Mouse (Mus musculus) forebrain, postnatal 0 days (tissue): ENCODE results near the gene Cdc42. TPM values are rescaled to one million over a fixed set of nuclear protein-coding genes. Genes with fewer than 3 reads are reported as not detected.

Experiments used
- ATAC-seq: fragments of 200-750 bp; cut with Nextera tagmentation; 2 replicates; pipeline ENCODE4 v1.8.0; 2017; ENCODE audit warnings: mild to moderate bottlenecking, moderate library complexity
- DNase-seq: peaks from one replicate; pipeline ENCODE4 v3.0.0-alpha.2; 2015
- H3K27ac ChIP-seq: fragments of 300-500 bp; sonication (generic); 2 replicates; pipeline ENCODE4 v1.5.1; 2014; ENCODE audit warnings: low read depth, mild to moderate bottlenecking, antibody characterized with exemption, low read length, moderate library complexity, mixed read lengths
- H3K27me3 ChIP-seq: fragments of 300-500 bp; sonication (generic); 2 replicates; pipeline ENCODE4 v1.6.1; 2014; ENCODE audit warnings: mild to moderate bottlenecking, low read length, mixed read lengths; ENCODE audit not compliant: insufficient read depth
- H3K36me3 ChIP-seq: fragments of 300-500 bp; sonication (generic); 2 replicates; pipeline ENCODE4 v1.6.1; 2014; ENCODE audit warnings: mild to moderate bottlenecking, moderate library complexity; ENCODE audit not compliant: insufficient read depth
- H3K4me1 ChIP-seq: fragments of 300-500 bp; sonication (generic); 2 replicates; pipeline ENCODE4 v1.6.1; 2014; ENCODE audit warnings: antibody characterized with exemption; ENCODE audit not compliant: insufficient read depth
- H3K4me2 ChIP-seq: fragments of 300-500 bp; sonication (generic); 2 replicates; pipeline ENCODE4 v1.6.1; 2014; ENCODE audit warnings: low read depth, mild to moderate bottlenecking, moderate library complexity
- H3K4me3 ChIP-seq: fragments of 300-500 bp; sonication (generic); 2 replicates; pipeline ENCODE4 v1.5.1; 2014; ENCODE audit warnings: low read depth, low read length, mixed read lengths
- H3K9ac ChIP-seq: fragments of 300-500 bp; sonication (generic); 2 replicates; pipeline ENCODE4 v1.6.1; 2014; ENCODE audit warnings: mild to moderate bottlenecking
- H3K9me3 ChIP-seq: fragments of 300-500 bp; sonication (generic); 2 replicates; pipeline ENCODE4 v1.6.1; 2016; ENCODE audit warnings: low read length
- CTCF ChIP-seq: sonication (generic); IDR thresholded peaks from 2 replicates; pipeline ENCODE4 v1.5.1; 2016; ENCODE audit warnings: antibody characterized with exemption, control low read depth, low read depth
- WGBS: fragments of 180-500 bp; shearing (Covaris S2); extraction: QIAGEN DNeasy Blood & Tissue Kit; methylation state at CpG from one replicate; pipeline ENCODE4 v1.1.7; 2014; 5-methylcytosine and 5-hydroxymethylcytosine counted together
- polyA plus RNA-seq: library from polyadenylated mRNA; unstranded; fragments of >200 nt; fragmentation: Nextera tagmentation; extraction: Ambion mirVana; gene quantifications from 2 replicates; pipeline ENCODE4 v1.2.1, GENCODE M21; 2015
- total RNA-seq: library from RNA; depleted of rRNA; stranded (reverse); fragments of >200 nt; gene quantifications from 2 replicates; pipeline ENCODE4 v1.2.3, GENCODE M21; 2014

Gene Cdc42
- total and polyA plus RNA-seq, 2 experiments from 2014 or later = 699 to 1,221 TPM

DNA sequence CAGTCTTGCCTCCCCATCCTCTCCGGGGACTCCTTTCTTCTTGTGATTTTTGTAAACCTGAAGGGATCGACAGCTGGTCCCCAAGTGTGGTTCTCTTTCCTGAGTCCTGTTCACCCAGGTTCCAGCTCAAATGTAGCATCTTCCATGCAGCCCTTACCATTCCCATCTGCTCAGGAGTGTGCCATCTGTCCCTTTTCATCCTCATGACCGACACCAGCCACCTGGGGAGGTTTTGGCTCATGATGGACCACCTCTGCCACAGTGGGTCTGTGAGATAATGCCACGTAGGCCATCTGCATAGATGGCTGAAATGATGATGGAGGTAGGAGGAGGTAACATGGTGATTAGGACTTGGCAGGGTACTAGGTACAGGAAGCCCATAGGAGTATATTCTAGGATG lies 32.7 kb upstream of the Cdc42 start:
- TF ChIP-seq CTCF = no peak
- H3K36me3 ChIP-seq = no peaks in the 10 kb centered on the region
- no peaks in the 10 kb centered on the region for H3K9me3 ChIP-seq
- DNase-seq (no peak), ATAC-seq (no peak)
- no peak overlapping the region for H3K9ac ChIP-seq
- WGBS = 89% methylated on average over 4 of the region's 4 CpGs
- H3K27me3 ChIP-seq = no peaks in the 10 kb centered on the region
- H3K4me1 ChIP-seq = peaks cover 5% of the 10 kb centered on the region; the same call in 1 of the 2 replicates
- H3K4me2 ChIP-seq = no peak overlapping the region
- H3K27ac ChIP-seq = no peak overlapping the region
- H3K4me3 ChIP-seq = no peak overlapping the region

DNA sequence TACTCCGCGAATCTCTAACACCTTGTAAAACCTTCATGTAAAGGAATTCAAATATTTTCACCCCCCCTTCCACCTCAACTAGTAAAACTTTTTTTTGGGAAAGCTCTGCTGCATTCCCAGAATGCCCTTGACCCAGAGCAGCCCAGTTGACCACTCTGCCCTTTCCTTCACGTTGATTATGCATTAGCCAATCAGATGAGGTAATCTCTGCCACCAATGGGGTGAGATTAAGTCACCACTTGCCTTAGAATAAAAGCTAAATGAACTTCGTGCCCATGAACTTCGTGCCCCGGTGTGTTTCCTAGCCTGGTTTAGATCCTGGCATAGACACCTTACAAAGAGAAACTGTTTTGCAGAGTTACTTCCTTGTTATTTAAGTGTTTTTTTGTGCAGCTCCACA lies 31.5 kb upstream of the Cdc42 start:
- Histone ChIP-seq H3K9me3 (no peaks in the 10 kb centered on the region), H3K4me1 (peaks cover 5% of the 10 kb centered on the region; the same call in 1 of the 2 replicates), H3K4me3 (peak overlapping the region; percentile 70), H3K36me3 (no peaks in the 10 kb centered on the region), H3K27me3 (no peaks in the 10 kb centered on the region), H3K4me2 (peak overlapping the region; percentile 81), H3K9ac (peak overlapping the region; percentile 71), H3K27ac (peak overlapping the region; percentile 75; the same call in 1 of the 2 replicates)
- 40% methylated on average over 6 of the region's 6 CpGs for WGBS
- ATAC-seq (peak; percentile 23; the same call in 1 of the 2 replicates), DNase-seq (no peak)
- TF ChIP-seq CTCF = no peak

DNA sequence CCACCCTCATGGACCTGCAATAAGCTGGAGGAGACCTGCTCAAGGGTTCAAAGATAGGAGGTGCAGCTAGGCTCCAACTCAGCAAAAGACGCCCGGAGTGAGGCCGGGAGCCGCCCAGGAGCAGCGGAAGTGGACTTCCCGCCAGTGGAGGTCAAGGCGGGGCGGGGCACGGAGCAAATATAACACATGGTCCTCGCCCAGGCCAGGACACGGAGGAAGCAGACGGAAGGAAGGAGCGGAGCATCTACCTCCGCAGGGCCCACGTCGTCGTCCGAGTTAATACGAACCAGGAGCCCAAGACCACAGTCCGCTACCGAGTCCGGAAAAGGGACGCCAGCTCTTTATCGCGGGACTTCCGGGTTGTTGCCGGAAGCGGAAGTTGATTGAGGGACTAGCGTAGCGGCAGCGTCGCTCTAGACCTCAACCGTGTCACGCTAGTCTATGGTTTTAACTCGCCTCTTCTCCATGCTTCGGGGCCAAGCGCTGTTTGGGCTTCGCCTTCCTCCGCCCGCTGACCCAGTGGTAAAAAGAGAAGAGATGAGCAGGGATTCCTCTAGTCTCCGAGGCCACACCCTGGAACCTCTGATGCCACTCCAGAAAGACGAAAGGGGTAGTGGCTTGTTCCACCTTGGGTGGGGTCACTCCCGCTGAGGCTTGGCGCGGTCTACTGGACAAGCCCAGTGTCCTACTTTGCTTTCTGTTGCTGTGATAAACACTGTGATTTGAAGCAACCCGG lies 30.7 kb upstream of the Cdc42 start:
- no peaks in the 10 kb centered on the region for H3K9me3 ChIP-seq
- peak; percentile 97 for ATAC-seq
- WGBS = under 1% methylated on average over 46 of the region's 46 CpGs

DNA sequence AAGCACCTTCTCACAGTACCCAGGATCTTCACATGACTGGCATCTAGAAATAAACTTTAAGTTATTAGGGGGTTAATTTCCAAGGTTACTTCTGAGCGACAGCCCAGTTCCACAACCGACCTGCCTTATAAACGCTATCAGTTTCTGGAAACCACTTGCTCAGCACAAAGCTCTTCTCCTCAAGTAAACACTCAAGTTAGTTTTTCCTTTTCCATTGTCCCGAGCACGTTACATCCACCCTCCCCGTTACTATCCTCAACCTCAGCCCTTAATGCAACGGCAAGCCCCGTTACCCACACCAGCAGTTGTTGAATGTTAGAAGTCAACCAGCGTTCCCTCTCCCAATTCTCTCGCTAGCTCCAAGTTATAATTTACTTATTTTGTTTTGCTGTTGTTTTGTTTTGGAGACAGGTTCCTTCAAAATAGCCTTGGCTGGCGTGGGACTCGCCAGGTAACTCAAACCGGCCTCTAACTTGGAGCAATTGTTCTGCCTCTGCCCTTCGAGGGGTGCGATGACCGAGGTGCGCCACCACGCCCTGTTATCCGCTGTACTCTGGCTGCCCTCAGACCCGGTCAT lies 30.1 kb upstream of the Cdc42 start:
- Histone ChIP-seq H3K9ac (peak overlapping the region; percentile 71), H3K4me1 (peaks cover 5% of the 10 kb centered on the region; the same call in 1 of the 2 replicates), H3K4me3 (peak overlapping the region; percentile 70), H3K9me3 (no peaks in the 10 kb centered on the region), H3K36me3 (no peaks in the 10 kb centered on the region), H3K27ac (peak overlapping the region; percentile 75), H3K27me3 (no peaks in the 10 kb centered on the region), H3K4me2 (peak overlapping the region; percentile 81)
- TF ChIP-seq CTCF = no peak
- 1% methylated on average over 20 of the region's 20 CpGs for WGBS
- DNase-seq (peak; percentile 16), ATAC-seq (no peak)

More for the DNA sequence above, 30.7 kb upstream of the Cdc42 start:
- no peaks in the 10 kb centered on the region for H3K36me3 ChIP-seq
- peak overlapping the region; percentile 81 for H3K4me2 ChIP-seq
- H3K4me1 ChIP-seq = peaks cover 5% of the 10 kb centered on the region; the same call in 1 of the 2 replicates
- peak overlapping the region; percentile 70 for H3K4me3 ChIP-seq
- no peaks in the 10 kb centered on the region for H3K27me3 ChIP-seq
- peak overlapping the region; percentile 75 for H3K27ac ChIP-seq
- peak; percentile 94 for DNase-seq
- peak overlapping the region; percentile 71 for H3K9ac ChIP-seq
- TF ChIP-seq CTCF = no peak

DNA sequence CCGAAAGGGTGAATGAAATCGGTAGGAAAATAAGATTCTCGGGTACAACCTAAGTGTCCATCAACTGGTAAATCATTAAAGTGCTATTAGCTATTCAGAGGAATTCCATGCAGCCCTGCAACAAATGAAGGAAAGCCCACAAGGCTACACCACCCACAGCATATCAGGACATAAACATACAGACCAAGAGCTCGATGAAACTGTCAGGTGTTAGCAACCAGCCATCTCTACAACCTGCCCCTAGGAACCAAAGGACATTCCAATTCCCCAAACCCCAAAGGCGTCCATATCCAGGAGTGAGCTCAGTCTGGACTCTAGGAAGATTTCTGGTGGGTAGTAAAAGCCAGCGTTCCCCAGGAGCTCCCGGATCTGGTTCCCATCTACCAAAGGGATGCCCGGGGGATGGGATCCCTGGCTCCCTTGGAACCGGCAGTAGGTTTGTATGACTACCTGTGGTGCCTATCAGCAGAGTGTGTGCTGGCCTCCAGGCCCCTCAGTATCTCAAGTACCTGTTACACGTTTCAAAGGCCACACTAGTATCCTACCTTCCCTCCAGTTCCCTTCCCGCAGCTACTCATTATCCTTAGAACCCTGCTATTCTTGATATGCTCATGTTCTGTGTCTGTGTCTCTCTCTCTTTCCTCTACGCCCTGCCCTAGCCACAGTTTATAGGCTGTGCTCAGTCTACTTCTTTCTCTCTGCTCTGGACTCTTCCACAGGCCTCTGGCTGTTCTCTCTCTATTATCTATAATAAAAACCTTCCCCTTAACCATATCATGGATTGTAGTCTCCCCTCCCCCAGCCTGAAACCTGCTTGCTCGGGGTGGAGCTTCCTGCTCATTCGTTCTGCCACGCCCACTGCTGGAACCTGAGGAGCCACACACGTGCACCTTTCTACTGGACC lies 23.4 kb upstream of the Cdc42 start:
- DNase-seq (no peak), ATAC-seq (no peak)
- no peak overlapping the region for H3K27ac ChIP-seq
- H3K4me2 ChIP-seq = no peak overlapping the region
- no peaks in the 10 kb centered on the region for H3K9me3 ChIP-seq
- H3K27me3 ChIP-seq = no peaks in the 10 kb centered on the region
- H3K36me3 ChIP-seq = no peaks in the 10 kb centered on the region
- H3K4me3 ChIP-seq = no peak overlapping the region
- no peaks in the 10 kb centered on the region for H3K4me1 ChIP-seq
- TF ChIP-seq CTCF = no peak
- H3K9ac ChIP-seq = no peak overlapping the region
- 38% methylated on average over 14 of the region's 16 CpGs for WGBS

DNA sequence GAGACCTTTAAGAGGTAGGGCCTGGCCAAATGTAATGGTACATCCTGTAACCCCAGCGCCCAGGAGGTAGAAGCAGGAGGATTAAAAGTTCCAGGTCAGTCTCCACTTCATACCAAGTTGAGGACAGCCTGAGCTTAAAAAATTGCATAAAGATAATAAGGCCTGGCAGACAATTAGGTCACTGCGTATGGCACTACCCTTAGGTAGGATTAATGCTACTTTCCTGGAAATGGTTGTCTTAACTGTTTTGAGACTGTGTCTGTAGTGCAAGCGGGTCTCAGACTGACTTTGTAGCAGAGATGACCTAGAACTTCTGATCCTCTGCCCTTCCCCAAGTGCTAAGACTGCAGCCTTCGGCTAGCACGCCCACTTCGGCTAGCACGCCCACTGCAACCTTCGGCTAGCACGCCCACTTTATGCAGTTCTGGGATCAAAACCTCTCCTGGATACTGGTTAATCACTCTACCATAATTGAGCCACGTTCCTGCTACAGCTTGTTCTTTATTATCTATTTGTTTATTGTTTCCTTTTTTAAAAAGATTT lies 22.3 kb upstream of the Cdc42 start:
- Histone ChIP-seq H3K27ac (no peak overlapping the region), H3K4me1 (no peaks in the 10 kb centered on the region), H3K27me3 (no peaks in the 10 kb centered on the region), H3K4me2 (no peak overlapping the region), H3K9me3 (no peaks in the 10 kb centered on the region), H3K4me3 (no peak overlapping the region), H3K36me3 (no peaks in the 10 kb centered on the region), H3K9ac (no peak overlapping the region)
- ATAC-seq = no peak
- 91% methylated on average over 10 of the region's 10 CpGs for WGBS
- TF ChIP-seq CTCF = no peak
- DNase-seq = no peak
